Mouse (Mus musculus): ENCODE measurements around the gene Cldnd2. TPM values are rescaled to one million over a fixed set of nuclear protein-coding genes. Genes with fewer than 3 reads are reported as not detected.

Gene Cldnd2
- polyA plus RNA-seq, 1 experiment from 2014 or later = not detected

DNA sequence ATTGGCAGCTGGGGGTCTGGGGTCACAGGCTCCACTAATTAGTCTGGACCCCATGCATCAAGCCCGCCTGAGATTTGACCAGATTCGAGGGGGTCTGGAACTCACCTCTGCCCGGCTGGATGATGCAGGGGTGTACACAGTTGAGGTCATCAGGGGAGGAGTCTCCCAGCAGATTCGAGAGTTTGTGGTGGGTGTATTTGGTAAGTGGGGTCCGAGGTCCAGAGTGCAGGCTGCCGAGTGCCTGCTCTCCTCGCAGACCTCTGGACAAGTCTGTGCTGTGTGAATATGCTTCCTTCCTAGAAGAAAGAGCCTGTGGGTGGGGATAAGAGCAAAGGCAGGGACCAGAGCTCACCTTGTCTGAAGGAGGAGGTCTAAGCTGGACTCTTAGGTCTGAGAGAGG, 23.4 kb downstream of the Cldnd2 start:
- no peak overlapping the region for H3K27ac ChIP-seq
- no peaks in the 10 kb centered on the region for H3K79me2 ChIP-seq (ENCODE audit: inconsistent target)
- no peaks in the 10 kb centered on the region for H3K36me3 ChIP-seq (ENCODE audit: inconsistent target)
- no peak overlapping the region for H3K4me3 ChIP-seq (ENCODE audit: inconsistent target)
- 94% methylated on average over 7 of the region's 7 CpGs for WGBS (ENCODE audit: missing documents)

DNA sequence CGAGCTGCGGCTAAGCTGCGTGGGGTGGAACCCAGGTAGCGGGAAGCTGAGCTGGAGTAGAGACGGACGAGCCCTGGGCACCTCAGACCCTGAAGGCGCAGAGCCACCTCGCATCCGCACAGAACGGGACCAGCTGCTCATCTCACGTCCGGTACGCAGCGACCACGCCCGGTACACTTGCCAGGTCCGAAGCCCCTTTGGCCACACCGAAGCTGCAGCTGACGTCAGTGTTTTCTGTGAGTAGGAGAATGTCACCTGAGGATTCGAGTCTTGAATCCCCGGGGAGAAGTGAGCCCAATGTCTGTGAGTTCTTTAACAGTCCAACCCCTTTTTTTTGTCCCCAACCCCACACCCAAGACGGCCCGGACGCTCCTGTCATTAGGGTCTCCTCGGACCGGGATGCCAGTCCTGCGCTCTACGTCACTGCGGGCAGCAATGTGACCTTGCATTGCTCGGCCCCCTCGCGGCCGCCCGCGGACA, 24.3 kb downstream of the Cldnd2 start:
- H3K4me3 ChIP-seq (ENCODE audit: inconsistent target) = no peak overlapping the region; the same call in 1 of the 2 replicates
- H3K27ac ChIP-seq = no peak overlapping the region
- 17% methylated on average over 35 of the region's 35 CpGs for WGBS (ENCODE audit: missing documents)
- H3K79me2 ChIP-seq (ENCODE audit: inconsistent target) = no peaks in the 10 kb centered on the region
- no peaks in the 10 kb centered on the region for H3K36me3 ChIP-seq (ENCODE audit: inconsistent target)

DNA sequence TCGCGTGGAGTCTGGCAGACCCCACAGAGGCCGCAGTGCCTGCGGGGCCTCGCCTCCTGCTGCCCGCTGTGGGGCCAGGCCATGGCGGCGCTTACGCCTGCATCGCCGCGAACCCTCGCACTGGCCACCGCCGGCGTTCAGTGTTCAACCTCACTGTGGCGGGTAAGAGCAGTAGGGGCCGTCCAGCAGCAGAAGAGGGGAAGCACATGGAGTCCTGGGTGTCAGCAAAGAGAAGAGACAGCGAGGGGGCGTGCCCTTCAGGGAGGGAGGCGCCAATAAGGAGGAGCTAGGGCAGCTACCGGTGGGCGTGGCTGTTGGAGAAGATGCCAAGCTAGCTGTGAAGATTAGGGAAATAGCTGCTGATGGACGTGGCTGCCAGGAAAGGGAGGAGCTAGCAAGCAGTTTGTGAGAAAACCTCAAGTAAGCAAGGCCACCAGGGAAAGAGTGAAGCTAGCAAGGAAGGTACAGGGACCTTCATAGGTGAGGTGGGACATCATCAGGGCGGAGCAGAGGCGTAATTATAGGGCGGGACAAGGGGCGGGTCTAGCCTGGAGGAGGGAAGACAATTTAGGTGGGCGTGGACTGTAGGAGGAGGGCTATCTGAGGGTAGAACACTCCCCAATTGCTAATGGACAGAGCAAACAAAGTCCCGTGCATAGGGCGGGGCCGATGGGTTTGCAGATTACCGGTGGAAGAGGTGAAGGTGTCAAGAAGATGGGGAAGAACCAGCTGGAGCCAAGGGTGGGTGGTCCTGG, 24.9 kb downstream of the Cldnd2 start:
- peak overlapping the region; percentile 82 for H3K4me3 ChIP-seq (ENCODE audit: inconsistent target)
- no peaks in the 10 kb centered on the region for H3K79me2 ChIP-seq (ENCODE audit: inconsistent target)
- H3K27ac ChIP-seq = peak overlapping the region; percentile 34
- under 1% methylated on average over 33 of the region's 33 CpGs for WGBS (ENCODE audit: missing documents)
- no peaks in the 10 kb centered on the region for H3K36me3 ChIP-seq (ENCODE audit: inconsistent target)

DNA sequence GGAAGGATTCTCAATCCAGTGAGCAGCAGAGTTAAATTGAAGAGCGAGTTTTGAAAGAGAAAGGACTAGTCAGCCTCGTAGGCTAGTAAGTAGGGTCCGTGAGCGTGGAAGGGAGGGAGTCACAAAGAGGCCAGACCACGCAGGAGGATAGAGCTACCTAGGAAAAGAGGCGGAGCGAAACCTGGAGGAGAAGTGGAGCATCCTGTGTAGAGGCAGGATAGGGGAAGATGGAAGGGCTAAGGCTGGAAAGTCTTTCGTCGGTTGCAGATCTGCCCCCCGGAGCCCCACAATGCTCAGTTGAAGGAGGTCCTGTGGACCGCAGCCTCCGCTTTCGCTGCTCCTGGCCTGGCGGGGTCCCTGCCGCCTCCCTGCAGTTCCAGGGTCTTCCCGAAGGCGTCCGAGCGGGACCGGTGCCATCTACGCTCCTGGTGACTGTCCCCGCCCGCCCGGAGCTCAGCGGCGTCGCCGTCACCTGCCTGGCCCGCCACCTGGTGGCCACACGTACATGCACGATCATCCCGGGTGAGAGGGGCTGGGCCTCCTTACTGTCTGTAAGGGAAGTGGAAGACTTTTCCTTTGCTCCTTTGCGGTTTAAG, 25.6 kb downstream of the Cldnd2 start:
- H3K27ac ChIP-seq = peak overlapping the region; percentile 34

DNA sequence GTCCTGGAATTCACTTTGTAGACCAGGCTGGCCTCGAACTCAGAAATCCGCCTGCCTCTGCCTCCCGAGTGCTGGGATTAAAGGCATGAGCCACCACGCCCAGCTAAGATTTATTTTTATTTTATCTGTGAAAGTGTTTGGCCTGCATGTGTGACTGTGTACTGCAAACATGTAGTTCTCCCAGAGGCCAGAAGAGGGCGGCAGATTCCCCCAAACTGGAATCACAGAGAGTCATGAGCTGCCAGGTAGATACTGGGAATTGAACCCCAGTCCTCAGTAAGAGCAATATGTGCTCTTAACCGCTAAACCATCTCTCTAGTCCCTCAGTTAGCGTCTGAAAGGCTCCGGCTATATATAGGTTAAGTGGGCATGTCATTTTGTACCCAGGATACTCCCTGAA, 29.8 kb downstream of the Cldnd2 start:
- no peaks in the 10 kb centered on the region for H3K36me3 ChIP-seq (ENCODE audit: inconsistent target)
- WGBS (ENCODE audit: missing documents) = 67% methylated on average over 6 of the region's 8 CpGs
- no peaks in the 10 kb centered on the region for H3K79me2 ChIP-seq (ENCODE audit: inconsistent target)

More for the DNA sequence above, 25.6 kb downstream of the Cldnd2 start:
- 2% methylated on average over 33 of the region's 33 CpGs for WGBS (ENCODE audit: missing documents)
- peak overlapping the region; percentile 82 for H3K4me3 ChIP-seq (ENCODE audit: inconsistent target)
- no peaks in the 10 kb centered on the region for H3K79me2 ChIP-seq (ENCODE audit: inconsistent target)
- no peaks in the 10 kb centered on the region for H3K36me3 ChIP-seq (ENCODE audit: inconsistent target)

DNA sequence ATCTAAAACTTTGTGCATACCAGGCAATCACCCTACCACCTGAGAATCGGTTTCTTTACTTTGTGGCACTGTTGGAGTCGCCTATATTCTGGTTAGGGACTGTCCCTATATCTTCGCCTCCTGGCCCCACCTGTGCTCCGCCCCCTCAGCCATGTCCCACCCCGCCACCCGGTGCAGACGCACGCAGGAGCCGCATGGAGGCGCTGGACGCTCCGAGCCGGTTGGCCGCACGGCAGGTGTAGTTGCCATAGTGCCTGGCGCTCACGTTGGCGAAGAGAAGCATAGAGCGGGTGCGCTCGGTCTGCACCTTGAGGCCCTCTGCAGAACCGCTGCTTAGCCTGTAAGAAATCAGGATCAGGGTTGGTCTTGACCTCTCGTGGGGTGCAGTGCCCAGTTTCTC, 35.1 kb downstream of the Cldnd2 start:
- Histone ChIP-seq H3K27ac (no peak overlapping the region), H3K36me3 (ENCODE audit: inconsistent target) (no peaks in the 10 kb centered on the region), H3K79me2 (ENCODE audit: inconsistent target) (no peaks in the 10 kb centered on the region), H3K4me3 (ENCODE audit: inconsistent target) (no peak overlapping the region)
- 14% methylated on average over 23 of the region's 23 CpGs for WGBS (ENCODE audit: missing documents)

More for the DNA sequence above, 29.8 kb downstream of the Cldnd2 start:
- Histone ChIP-seq H3K4me3 (ENCODE audit: inconsistent target) (no peak overlapping the region), H3K27ac (no peak overlapping the region)

DNA sequence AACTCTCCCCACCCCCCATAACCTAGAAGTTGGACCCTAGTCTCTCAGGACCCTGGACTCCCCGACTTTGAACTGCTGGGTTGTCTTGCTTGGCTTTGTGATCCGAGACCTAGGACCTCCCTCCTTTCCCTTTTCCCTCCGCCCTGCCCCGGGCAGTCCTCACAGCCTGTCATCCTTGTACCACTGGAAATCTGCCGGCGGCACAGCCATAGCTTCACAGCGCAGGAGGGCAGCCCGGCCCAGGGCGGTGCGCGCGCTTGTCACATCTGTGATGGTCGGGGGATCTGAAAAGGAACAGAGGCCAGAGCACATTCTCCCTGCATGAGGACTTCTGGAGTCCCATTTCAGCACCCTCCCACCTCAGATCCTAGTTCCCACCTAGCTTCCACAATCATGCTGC, 35.8 kb downstream of the Cldnd2 start:
- Histone ChIP-seq H3K79me2 (ENCODE audit: inconsistent target) (no peaks in the 10 kb centered on the region), H3K27ac (no peak overlapping the region), H3K4me3 (ENCODE audit: inconsistent target) (no peak overlapping the region), H3K36me3 (ENCODE audit: inconsistent target) (no peaks in the 10 kb centered on the region)
- 22% methylated on average over 13 of the region's 13 CpGs for WGBS (ENCODE audit: missing documents)

DNA sequence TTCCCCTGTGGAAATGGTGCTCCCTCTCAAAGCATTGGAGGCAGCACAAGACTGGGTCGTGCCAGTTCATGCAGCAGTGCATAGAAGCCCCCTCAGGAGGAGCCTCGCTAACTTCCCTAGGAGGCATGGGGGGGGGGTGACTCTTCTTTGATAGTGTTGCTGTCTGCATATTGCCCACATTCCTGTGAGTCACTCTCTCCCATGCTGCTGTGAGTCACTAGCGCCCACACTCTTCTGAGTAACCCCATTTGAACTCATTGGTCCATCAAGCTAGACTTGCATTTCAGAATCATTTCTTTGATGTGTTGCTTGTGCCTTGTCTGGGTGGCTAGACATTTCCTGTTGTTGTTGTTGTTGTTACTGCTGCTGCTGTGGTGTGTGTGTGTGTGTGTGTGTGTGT, 40.6 kb downstream of the Cldnd2 start:
- Histone ChIP-seq H3K79me2 (ENCODE audit: inconsistent target) (no peaks in the 10 kb centered on the region), H3K27ac (no peak overlapping the region), H3K4me3 (ENCODE audit: inconsistent target) (no peak overlapping the region), H3K36me3 (ENCODE audit: inconsistent target) (no peaks in the 10 kb centered on the region)
- WGBS (ENCODE audit: missing documents) = 65% methylated on average over 3 of the region's 3 CpGs

DNA sequence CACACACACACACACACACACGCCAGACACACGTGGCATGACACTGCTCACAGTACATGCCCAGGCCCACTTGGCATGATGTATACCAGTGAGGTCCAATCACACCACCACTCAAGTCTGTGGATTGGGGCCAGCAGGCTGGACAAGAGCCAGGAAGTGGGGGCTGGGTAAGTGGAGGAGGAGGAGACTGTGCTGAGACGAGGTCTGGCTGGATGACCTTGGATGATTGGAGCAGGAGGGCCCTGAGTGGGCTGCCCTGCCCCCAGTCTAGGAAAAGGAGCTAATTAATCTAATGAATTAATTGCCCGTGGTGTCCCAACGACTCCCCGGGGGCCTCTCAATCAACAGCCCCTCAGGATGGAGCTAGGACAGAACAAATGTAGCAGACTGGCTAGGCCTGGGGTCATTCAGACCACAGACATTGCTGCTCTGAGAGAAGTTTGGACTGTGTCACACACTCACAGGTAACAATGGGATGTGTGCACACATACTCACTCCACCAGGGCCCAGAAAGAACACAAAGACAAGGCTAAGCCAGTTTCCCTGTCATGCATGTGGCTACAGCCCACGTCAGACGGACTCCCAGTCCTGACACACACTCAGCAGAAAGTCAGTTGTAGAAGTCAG, 41.6 kb downstream of the Cldnd2 start:
- H3K4me3 ChIP-seq (ENCODE audit: inconsistent target) = no peak overlapping the region
- H3K79me2 ChIP-seq (ENCODE audit: inconsistent target) = no peaks in the 10 kb centered on the region
- no peak overlapping the region for H3K27ac ChIP-seq
- H3K36me3 ChIP-seq (ENCODE audit: inconsistent target) = no peaks in the 10 kb centered on the region
- WGBS (ENCODE audit: missing documents) = 71% methylated on average over 7 of the region's 8 CpGs

DNA sequence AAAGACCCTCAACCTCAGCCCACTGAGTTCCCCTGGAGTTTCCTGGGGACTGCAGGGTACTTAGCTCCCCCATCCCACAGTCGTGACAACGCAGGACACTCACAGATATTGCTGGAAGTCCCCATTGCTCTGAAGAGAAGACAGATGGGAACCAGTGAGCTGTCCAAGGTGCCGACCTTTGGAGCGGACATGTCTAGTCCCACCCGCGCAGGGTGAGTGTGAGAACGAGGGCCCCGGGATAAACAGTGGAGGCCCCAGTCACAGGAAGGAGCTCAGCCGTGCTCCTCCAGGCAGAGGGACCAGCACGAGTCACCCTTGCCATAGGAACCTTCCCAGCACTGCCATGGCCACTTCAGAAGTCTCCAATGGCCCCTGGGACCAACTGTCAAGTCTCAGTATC, 42.7 kb downstream of the Cldnd2 start:
- Histone ChIP-seq H3K79me2 (ENCODE audit: inconsistent target) (no peaks in the 10 kb centered on the region), H3K36me3 (ENCODE audit: inconsistent target) (no peaks in the 10 kb centered on the region), H3K27ac (no peak overlapping the region), H3K4me3 (ENCODE audit: inconsistent target) (no peak overlapping the region)
- 17% methylated on average over 10 of the region's 10 CpGs for WGBS (ENCODE audit: missing documents)

DNA sequence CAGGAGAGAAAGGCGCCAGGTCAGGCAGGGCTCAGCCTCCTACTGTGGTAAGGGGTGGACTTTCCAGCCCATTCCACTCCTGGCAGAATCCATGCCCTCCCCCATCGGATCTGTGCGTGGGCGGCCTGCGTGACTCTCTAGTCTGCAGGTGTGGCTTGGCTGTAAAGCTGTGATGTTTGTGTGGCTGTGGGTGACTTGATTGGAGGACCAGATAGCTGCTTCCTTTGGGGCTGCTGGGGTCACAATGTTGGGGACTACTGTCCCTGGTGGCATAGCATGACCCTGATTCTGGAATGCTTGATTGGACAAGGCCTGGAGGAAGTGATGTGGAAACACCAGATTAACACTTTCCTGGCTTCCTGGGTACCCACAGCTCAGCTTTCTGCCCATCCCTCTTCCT, 48.1 kb downstream of the Cldnd2 start:
- Histone ChIP-seq H3K79me2 (ENCODE audit: inconsistent target) (no peaks in the 10 kb centered on the region), H3K36me3 (ENCODE audit: inconsistent target) (no peaks in the 10 kb centered on the region), H3K27ac (no peak overlapping the region), H3K4me3 (ENCODE audit: inconsistent target) (no peak overlapping the region)
- WGBS (ENCODE audit: missing documents) = 42% methylated on average over 5 of the region's 5 CpGs

DNA sequence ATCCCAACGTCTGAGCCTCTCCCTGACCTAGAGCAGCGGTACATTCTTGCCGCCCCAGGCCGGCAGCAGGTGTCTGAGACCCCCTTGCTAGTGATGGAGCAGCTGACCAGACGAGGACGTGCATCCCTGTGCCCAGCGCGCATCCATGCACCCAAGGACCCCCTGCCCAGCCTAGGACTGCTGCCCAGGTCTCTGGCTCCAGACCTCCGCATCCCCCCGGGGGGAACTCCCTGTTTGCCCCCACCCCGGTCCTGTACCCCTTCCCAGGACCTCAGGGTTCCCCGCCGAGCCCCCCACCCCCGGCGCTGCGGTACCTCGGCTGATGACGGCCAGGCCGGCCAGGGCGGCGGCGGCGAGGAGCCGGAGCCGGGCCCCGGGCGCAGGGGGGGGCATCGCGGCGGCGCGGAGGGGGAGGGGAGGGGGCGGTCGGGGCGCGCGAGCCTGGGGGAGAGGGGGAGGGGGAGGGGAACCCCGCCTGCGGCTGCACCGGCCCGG, 49.1 kb downstream of the Cldnd2 start, which contains the start of gene Iglon5:
Iglon5 (minus strand) TSS at position 445 of the 495 bp plus-strand sequence.
- 9% methylated on average over 19 of the region's 41 CpGs for WGBS (ENCODE audit: missing documents)
- Histone ChIP-seq H3K36me3 (ENCODE audit: inconsistent target) (no peaks in the 10 kb centered on the region), H3K79me2 (ENCODE audit: inconsistent target) (no peaks in the 10 kb centered on the region), H3K4me3 (ENCODE audit: inconsistent target) (no peak within 1 kb of the TSS), H3K27ac (no peak within 1 kb of the TSS)

DNA sequence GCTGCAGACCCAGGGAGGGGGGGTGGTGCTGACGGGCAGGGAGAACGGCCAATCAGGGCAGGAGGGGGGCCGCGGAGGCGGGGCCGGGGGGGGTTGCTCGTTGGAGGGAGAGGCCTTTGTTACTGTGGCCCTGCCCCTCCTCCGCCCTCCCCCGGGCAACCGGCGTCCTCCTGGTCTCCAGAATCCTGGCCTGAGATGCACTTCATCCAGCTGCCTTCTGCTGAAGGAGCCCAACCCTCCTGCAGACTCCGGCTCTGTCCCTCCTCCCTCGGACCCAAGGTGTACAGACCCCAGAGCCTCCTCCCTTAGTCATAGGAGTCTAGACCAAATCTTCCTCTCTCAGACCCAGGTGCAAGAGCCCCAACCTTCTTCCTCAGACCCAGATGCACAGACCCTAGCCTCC, 49.6 kb downstream of the Cldnd2 start:
- Histone ChIP-seq H3K79me2 (ENCODE audit: inconsistent target) (no peaks in the 10 kb centered on the region), H3K27ac (no peak overlapping the region), H3K4me3 (ENCODE audit: inconsistent target) (no peak overlapping the region), H3K36me3 (ENCODE audit: inconsistent target) (no peaks in the 10 kb centered on the region)
- WGBS (ENCODE audit: missing documents) = 9% methylated on average over 8 of the region's 13 CpGs

DNA sequence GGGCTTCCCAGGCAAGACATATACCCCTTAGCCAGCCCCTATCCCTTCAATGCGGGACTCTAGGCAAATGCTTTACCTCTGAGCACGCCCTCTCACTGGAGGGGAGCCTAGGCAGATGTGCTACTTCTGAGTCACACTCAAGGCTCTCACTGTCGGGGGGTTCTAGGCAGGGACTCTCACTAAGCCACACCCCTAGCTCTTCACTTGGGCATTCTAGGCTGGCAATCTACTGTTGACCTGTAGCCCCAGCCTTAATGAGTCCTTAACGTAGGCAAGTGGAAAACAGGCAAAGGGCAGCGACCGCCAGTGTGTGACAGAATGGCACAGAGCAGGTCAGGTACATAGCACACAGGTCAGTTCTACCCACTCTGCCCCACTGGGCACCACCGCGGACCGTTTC, 50.3 kb downstream of the Cldnd2 start:
- no peak overlapping the region for H3K27ac ChIP-seq
- H3K4me3 ChIP-seq (ENCODE audit: inconsistent target) = no peak overlapping the region
- WGBS (ENCODE audit: missing documents) = 61% methylated on average over 9 of the region's 9 CpGs
- H3K36me3 ChIP-seq (ENCODE audit: inconsistent target) = no peaks in the 10 kb centered on the region
- no peaks in the 10 kb centered on the region for H3K79me2 ChIP-seq (ENCODE audit: inconsistent target)
